Mouse (Mus musculus) CH12.LX (cell line): ENCODE data around the gene Gabpb2.

ENCODE experiments used
- CHD2 ChIP-seq: IDR thresholded peaks from 2 replicates; pipeline ENCODE4 v1.6.1; 2011; ENCODE audit warnings: low read length, improper control_type of control experiment
- CTCF ChIP-seq, 2 experiments: IDR thresholded peaks in 1 of 2; conservative IDR thresholded peaks in 1 of 2; 2 replicates each; pipeline ENCODE4 v1.5.1; 2011 to 2012; ENCODE audit warnings: low read depth in 2 of 2, low read length in 2 of 2, improper control_type of control experiment in 1 of 2, inconsistent platforms in 1 of 2, mild to moderate bottlenecking in 1 of 2, moderate library complexity in 1 of 2
- EP300 ChIP-seq: IDR thresholded peaks from 2 replicates; pipeline ENCODE4 v1.6.1; 2011; ENCODE audit warnings: low read length, improper control_type of control experiment
- JUND ChIP-seq: conservative IDR thresholded peaks from 2 replicates; pipeline ENCODE4 v1.6.1; 2011; ENCODE audit warnings: low read depth, low read length, improper control_type of control experiment
- KAT2A ChIP-seq: IDR thresholded peaks from 2 replicates; pipeline ENCODE4 v1.6.1; 2012; ENCODE audit warnings: low read length, improper control_type of control experiment, inconsistent platforms; ENCODE audit not compliant: insufficient replicate concordance
- MXI1 ChIP-seq: IDR thresholded peaks from 2 replicates; pipeline ENCODE4 v1.6.1; 2011; ENCODE audit warnings: mild to moderate bottlenecking, low read depth, low read length, improper control_type of control experiment
- POLR2A ChIP-seq: IDR thresholded peaks from 2 replicates; pipeline ENCODE4 v1.6.1; 2011; ENCODE audit warnings: low read depth, mild to moderate bottlenecking, improper control_type of control experiment, low read length
- TBP ChIP-seq: conservative IDR thresholded peaks from 2 replicates; pipeline ENCODE4 v1.6.1; 2011; ENCODE audit warnings: low read depth, low read length, improper control_type of control experiment
- ZKSCAN1 ChIP-seq: IDR thresholded peaks from 2 replicates; pipeline ENCODE4 v1.6.1; 2012; ENCODE audit warnings: low read depth, inconsistent platforms, low read length, improper control_type of control experiment, borderline replicate concordance
- ZNF384 ChIP-seq: IDR thresholded peaks from 2 replicates; pipeline ENCODE4 v1.6.1; 2012; ENCODE audit warnings: low read depth, low read length, improper control_type of control experiment, inconsistent platforms

DNA sequence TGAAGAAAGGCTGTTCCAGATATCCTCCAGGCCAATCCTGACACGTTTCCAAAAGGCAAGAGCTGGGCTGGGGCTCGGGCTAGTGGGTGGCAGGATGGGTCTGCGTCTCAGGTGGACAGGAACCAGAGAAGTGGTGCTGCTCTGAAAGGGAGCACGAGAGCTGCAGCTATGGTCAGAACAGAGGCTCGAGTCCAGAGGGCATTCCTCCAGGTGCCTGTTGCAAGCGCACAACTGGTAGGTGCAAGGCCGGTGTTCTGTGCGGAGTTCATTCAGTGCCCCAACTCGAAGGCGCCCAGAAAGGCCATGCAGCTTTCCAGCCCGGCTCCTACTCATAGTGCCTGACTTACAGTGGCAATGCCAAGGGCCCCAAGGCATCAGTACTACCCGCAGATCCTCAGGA, 22.3 kb upstream of the Gabpb2 start:
- TF ChIP-seq POLR2A (no peak), CHD2 (no peak), CTCF (conservative IDR thresholded peaks at IDR 0.05 in 1 of 2, IDR thresholded peaks at IDR 0.05 in 1 of 2; ENCODE audit: low read depth in 2 of 2, low read length in 2 of 2) (no peak), JUND (no peak), TBP (no peak), EP300 (no peak), MXI1 (no peak), ZNF384 (no peak), ZKSCAN1 (no peak), KAT2A (no peak)
